Mouse (Mus musculus): Measurements from ENCODE around the gene Synpo2.

DNA sequence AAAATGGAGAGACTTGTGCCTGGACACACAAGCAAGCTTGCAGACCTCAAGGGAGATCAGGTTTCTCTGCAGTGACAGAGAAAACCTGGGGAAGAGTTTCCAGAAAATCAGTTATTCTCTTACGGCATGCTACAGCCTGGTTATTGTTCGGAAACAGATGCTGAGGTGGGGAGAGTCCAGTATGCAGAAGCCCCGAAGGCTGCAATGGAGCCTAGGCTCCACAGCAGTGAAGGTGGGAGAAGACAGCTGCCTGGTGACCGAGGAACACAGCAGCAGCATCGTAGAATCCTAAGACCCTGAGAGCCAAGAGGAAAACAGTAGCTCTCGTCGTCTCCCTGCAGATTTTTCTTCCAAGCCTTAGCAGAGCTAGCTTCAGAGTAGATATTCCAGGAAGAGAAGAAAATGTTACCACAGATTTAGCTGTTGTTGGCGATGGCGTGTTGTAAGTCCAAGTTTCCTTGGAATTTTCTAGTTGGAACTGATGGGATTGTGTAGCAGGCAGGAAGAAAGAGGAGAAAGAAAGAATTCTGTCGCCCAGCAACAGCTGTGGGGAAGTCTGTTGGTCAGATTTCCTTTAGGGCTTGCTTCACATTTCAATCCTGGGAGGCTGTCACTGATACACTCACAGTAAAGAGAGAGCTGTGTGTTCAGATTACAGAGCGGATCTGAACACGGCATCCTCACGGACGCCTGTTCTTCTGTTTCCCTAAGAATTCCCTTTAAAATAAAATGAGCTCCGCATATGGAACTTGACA lies 48.4 kb downstream of the Synpo2 start:
- TF ChIP-seq CTCF (IDR thresholded peaks at IDR 0.05; ENCODE audit: low read depth, low read length) (no peak), GATA1 (IDR thresholded peaks at IDR 0.05; ENCODE audit: borderline replicate concordance, low read length) (no peak)

All from G1E (cell line).